Mouse (Mus musculus) brown adipose tissue, adult 24 weeks (tissue): ENCODE measurements around the gene Ccdc38. TPM values are rescaled to one million over a fixed set of nuclear protein-coding genes. Genes with fewer than 3 reads are reported as not detected.
A peak's percentile ranks its signal among the peaks of the same experiment; 100 is the strongest.
"Not testable (repeated sequence)": the region's sequence is repeated elsewhere in the genome, so short reads cannot be mapped to it uniquely, and the experiment has no call there.

Source experiments
- H3K27ac ChIP-seq: fragments of 200-500 bp; replicated peaks from 2 replicates; pipeline ENCODE4 v1.5.1; 2012; ENCODE audit warnings: low read depth, mild to moderate bottlenecking, low read length
- H3K4me1 ChIP-seq: fragments of 200-500 bp; 2 replicates; pipeline ENCODE4 v1.6.1; 2012; ENCODE audit warnings: low read length, mixed read lengths; ENCODE audit not compliant: control insufficient read depth, insufficient read depth, insufficient read length
- H3K4me3 ChIP-seq: fragments of 200-500 bp; 2 replicates; pipeline ENCODE4 v1.5.1; 2012; ENCODE audit warnings: low read depth, mild to moderate bottlenecking, low read length, moderate library complexity; ENCODE audit not compliant: insufficient read depth
- polyA plus RNA-seq: library from polyadenylated mRNA; stranded (reverse); fragments of >200 nt; gene quantifications from 2 replicates; pipeline ENCODE4 v1.2.4, GENCODE M21; 2012; ENCODE audit not compliant: missing spikeins, insufficient read depth, insufficient read length

Gene Ccdc38
- polyA plus RNA-seq, 1 experiment, result not detected

DNA sequence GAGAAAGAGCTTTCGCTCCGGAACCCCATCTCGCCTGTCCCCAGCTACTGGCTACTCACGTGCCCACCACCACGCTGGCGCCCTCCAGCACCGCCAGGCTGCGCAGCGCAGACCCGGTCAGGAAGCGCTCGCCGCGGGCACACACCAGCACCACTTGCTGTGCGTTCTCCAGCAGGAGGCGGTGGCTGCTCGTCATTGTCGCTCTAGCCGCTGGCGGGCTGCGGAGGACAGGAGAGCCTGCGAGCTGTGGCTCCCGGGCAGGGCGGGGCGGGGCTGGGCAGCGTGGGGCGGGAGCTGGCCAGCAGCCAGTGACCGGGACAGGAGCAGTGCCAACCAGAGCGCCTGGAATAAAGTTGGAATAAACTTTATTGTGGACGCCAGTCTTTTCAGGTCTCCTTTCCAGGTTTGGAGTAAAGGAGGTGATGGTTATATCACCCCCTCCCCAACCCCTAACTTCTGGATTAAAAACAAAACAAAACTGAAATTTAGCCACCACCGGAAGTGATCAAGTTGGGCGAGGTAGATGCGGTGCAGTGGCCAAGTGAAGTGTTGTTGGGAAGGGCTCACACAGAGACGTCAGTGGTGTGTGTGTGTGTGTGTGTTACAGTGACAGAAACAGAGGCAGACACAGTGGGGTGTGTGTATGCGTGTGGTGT, 529 bp upstream of the Ccdc38 start, which contains the start of gene Amdhd1:
Amdhd1 (minus strand) TSS at position 259 of the 656 bp plus-strand sequence.
- Histone ChIP-seq H3K27ac (no peak within 1 kb of the TSS), H3K4me3 (peak within 1 kb of the TSS; percentile 47), H3K4me1 (0 out of 2 replicates have a peak, but pooled peaks cover 3% of the 10 kb centered on the region)

GRCm38 (mm10) chr10:93541585-93541984, 1.2 kb downstream of the Ccdc38 start:
- Histone ChIP-seq H3K4me1 (0 out of 2 replicates have a peak, but pooled peaks cover 3% of the 10 kb centered on the region), H3K27ac (no peak overlapping the region), H3K4me3 (no peak overlapping the region)

DNA sequence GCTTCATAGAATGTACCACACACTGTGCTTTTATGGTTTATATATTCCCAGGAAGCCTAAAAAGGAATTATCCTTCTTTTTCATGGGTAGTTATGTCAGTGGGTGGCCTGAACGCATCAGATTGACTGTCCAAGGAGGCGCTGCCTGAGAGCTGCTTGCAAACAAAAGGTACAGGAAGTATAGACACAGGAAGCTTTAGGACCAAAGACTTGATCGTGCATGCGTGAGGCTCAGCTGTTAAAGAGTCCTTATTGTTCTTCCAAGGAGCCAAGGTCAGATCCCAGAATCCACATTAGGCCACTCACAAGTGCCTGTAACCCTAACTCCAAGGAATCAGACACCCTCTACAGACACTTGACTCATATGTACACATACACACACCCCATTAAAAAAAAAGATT, 1.9 kb downstream of the Ccdc38 start:
- Histone ChIP-seq H3K4me1 (0 out of 2 replicates have a peak, but pooled peaks cover 3% of the 10 kb centered on the region), H3K4me3 (no peak overlapping the region), H3K27ac (no peak overlapping the region)

- Histone ChIP-seq H3K4me3 (no peak overlapping the region), H3K27ac (no peak overlapping the region), H3K4me1 (0 out of 2 replicates have a peak, but pooled peaks cover 3% of the 10 kb centered on the region)
These were observed 2.7 kb downstream of the Ccdc38 start for GRCm38 (mm10) chr10:93543176-93543575.

GRCm38 (mm10) chr10:93544172-93544571, 3.7 kb downstream of the Ccdc38 start:
- 0 out of 2 replicates have a peak, but pooled peaks cover 3% of the 10 kb centered on the region for H3K4me1 ChIP-seq
- H3K27ac ChIP-seq, result no peak overlapping the region
- no peak overlapping the region for H3K4me3 ChIP-seq

GRCm38 (mm10) chr10:93547741-93548270, 7.4 kb downstream of the Ccdc38 start:
- H3K4me3 ChIP-seq, result no peak overlapping the region
- H3K4me1 ChIP-seq, result no peaks in the 10 kb centered on the region
- H3K27ac ChIP-seq, result no peak overlapping the region

DNA sequence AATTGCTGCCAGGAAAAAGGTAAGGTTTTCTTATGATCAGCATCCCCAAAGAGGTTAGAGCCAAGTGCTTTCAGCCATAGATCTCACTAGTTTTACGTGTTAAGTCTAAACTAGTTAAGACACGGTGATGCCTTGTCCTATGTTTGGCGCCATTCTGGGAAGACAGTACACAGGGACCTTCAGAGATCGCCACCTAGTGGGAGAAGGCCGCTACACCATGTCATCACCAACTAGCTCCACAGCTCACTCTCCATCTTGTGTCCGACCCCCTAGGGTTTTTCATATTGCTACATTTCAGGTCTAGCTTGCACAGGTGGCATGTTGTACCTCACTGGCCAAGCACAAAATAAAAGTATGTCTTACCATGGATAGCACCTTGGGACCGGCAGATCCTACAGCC, 8.6 kb downstream of the Ccdc38 start:
- Histone ChIP-seq H3K4me3 (no peak overlapping the region), H3K4me1 (no peaks in the 10 kb centered on the region), H3K27ac (no peak overlapping the region)

DNA sequence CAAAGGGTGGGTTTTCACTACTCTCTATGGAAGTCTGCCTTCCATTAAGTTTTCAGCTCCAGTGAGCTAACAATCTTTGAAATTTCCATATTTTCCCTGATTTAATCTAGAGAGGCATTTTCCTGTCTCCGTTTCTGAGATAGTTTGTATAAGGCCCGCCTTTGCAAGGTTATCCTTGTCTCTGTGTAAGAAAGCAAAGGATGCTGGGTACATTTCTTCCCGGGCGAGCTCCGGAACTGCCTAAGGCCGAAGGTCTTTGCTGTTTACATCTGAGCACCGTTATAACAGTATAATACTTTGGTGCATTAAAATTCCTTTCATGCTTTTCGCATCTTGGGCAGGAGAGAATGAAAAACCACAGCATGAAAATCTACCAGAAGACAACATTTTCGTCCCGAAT, 9.4 kb downstream of the Ccdc38 start:
- Histone ChIP-seq H3K4me1 (no peaks in the 10 kb centered on the region), H3K4me3 (no peak overlapping the region), H3K27ac (no peak overlapping the region)

DNA sequence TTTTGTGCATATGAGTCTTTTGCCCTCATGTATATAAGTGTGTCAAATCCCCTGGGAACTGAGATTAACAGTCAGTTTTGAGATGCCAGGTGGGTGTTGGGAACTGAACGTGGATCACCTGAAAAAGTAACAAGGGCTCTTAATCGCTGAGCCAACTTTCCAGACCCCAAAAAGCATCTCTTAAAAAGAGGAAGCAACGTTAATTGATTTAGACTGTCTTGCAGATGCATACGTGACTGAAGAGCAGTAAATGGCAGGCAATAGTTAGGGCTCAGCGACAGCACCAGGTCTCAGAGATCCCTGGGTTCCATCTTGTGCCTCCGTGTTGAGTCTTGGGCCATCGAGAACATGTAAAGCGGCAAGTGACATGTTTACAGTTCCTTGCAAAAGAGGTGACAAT, 12.2 kb downstream of the Ccdc38 start:
- H3K27ac ChIP-seq, result no peak overlapping the region
- H3K4me1 ChIP-seq, result no peaks in the 10 kb centered on the region
- H3K4me3 ChIP-seq, result no peak overlapping the region

- H3K4me3 ChIP-seq, H3K27ac ChIP-seq, H3K4me1 ChIP-seq: not testable (repeated sequence)
These were observed 17.5 kb downstream of the Ccdc38 start for GRCm38 (mm10) chr10:93557971-93558370.

DNA sequence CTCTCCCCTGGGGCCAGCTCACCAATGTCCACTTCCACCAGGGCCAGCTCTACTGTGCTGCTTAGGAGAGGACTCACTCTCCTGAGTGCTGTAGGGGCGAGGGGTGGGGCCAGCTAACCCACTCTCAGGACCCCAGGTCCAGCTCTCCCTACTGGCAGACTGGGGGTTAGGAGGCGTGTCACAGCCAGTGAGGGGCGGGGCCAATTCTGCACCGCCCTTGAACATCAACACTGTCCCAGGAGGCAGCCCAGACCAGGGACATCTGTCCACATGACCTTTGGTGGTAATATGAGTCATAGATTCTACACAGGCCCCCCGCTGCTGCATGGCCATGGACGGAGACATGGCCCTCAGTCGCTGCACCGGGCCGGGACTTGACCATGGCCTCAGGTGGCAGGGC, 19.4 kb downstream of the Ccdc38 start:
- H3K4me1 ChIP-seq, result no peaks in the 10 kb centered on the region
- H3K27ac ChIP-seq, result no peak overlapping the region
- no peak overlapping the region for H3K4me3 ChIP-seq

DNA sequence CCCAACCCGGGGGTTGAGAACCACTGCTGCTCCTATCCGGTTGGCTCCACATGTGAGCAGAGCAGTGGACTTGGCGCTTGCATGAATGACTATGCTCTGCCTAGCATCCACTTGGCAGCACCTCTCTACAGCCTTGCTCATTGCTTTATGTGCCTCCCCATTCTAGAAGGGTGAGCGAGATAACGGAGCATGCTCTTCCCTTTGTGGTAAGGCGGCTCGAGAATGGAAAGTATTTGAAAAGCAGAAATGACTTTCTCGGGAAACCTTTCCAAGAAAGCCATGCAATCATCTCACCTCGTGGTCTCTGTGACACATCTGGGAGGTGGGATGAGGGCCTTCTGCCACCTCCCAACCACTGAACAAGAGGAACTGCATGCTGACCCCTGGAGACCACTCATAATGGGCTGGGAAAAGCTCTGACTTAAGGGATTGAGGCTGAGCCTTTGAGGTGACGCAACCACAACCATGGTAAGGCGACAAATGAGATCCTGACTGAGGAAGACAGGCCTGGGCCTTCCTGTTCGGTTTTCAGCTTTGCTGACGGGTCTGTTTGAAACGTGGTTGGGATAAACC, 24.2 kb downstream of the Ccdc38 start:
- Histone ChIP-seq H3K4me3 (no peak overlapping the region), H3K4me1 (no peaks in the 10 kb centered on the region), H3K27ac (no peak overlapping the region)

DNA sequence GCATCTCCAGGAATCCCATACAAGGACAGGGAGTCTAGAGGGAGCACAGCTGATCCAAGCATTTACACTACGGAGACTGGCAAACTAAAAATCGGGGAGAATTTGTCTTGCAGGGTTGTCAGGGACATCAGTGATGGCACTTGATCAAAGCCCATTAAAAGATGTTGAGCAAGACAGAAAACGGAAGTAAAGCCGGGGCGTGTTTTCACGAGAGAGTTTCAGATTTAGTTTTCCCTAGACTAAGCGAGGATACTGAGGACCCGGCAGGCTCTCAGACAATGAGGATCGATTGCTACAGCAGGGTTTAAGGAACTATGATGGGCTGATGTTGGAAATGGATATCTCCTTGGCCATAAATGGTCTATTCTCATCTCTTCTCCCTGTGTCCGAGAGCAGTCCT, 26.6 kb downstream of the Ccdc38 start:
- H3K27ac ChIP-seq, result no peak overlapping the region
- H3K4me3 ChIP-seq, result no peak overlapping the region
- H3K4me1 ChIP-seq, result no peaks in the 10 kb centered on the region

GRCm38 (mm10) chr10:93567841-93568566, 27.6 kb downstream of the Ccdc38 start:
- H3K4me1 ChIP-seq, result no peaks in the 10 kb centered on the region
- H3K4me3 ChIP-seq, result no peak overlapping the region
- H3K27ac ChIP-seq, result no peak overlapping the region

DNA sequence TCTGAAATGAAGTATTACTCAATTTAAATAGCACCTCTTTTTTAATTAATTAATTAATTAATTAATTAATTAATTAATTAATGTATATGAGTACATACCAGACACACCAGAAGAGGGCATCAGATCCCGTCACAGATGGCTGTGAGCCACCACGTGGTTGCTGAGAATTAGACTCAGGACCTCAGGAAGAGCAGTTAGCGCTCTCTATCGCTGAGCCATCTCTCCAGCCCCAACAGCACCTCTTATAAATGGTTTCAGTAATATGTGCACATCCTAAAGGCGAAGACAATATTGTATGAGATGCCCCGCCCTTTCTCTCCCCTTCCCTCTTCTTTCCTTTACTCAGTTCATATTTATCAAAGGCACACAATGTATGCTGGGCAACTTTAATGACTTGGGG, 28.2 kb downstream of the Ccdc38 start:
- no peak overlapping the region for H3K4me3 ChIP-seq
- no peaks in the 10 kb centered on the region for H3K4me1 ChIP-seq
- H3K27ac ChIP-seq, result no peak overlapping the region
